Mouse (Mus musculus) cerebellum, adult 9-10 months (tissue): ENCODE data around the gene Pde4d.

Source experiments
- DNase-seq: peaks from one replicate; pipeline ENCODE4 v3.0.0; 2022

Gene Pde4d

GRCm38 (mm10) chr13:109992775-109993505 lies 1543.2 kb downstream of the Pde4d start:
- DNase-seq = peak; percentile 86

DNA sequence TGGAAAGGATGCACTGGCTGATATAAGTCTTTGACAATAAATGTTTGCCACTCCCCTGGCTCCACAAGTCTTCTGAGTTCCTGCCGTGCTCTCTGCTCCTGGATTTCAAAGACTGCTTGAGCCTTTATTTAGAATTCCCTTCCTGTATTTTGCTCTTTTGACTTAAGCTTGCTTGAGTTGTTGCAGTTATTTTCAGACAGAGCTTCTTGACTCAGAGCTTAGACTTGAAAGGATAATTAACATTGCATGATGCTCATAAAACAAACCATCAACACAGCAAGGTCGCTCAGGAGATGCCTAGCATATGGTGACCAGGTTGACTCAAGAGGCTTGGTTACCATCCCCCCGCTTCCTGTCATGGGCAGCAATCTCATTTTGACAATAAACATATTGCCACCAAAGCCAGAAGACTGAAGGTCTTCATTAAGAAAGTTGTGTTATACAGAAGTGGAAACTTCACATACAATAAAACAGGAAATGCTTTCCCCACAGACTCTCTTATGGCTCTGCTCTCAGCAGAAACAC lies 1544.6 kb downstream of the Pde4d start:
- DNase-seq = no peak

GRCm38 (mm10) chr13:110002081-110002480 lies 1552.3 kb downstream of the Pde4d start:
- DNase-seq = no peak
